Mouse (Mus musculus): ENCODE measurements at regions not wholly inside any gene's neighbourhood (a gene's known extent, or its start where the extent isn't known, plus 50 kb on each side); places are given as distances from the start of the nearest gene placed in this dataset.

GRCm38 (mm10) chr5:116897391-116897790, 218.5 kb downstream of the Suds3 start:
- no peak for DNase-seq

GRCm38 (mm10) chr5:116895036-116895783, 220.7 kb downstream of the Suds3 start:
- DNase-seq = peak; percentile 7

- DNase-seq = no peak
Observed at GRCm38 (mm10) chr5:116894575-116894974, 221.3 kb downstream of the Suds3 start.

DNA sequence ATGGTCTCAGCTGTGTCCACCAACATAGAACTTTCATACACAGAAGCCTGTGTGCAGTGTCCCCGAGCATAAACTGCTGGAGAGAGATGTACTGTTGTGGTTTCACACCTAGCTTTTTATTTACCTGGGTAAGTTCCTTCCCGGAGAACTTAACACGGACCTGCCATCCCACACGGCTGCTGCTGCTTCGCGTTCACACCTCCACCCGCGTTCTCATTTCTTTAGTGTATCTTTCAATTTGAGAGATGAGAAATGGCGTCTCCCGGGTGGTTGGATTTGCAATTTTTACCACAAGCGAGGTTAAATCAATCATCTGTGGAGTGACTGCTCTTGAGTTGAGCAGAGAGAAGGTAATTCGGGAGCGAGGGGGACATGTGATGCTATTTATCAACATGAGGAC, 223.0 kb downstream of the Suds3 start:
- DNase-seq = no peak

DNA sequence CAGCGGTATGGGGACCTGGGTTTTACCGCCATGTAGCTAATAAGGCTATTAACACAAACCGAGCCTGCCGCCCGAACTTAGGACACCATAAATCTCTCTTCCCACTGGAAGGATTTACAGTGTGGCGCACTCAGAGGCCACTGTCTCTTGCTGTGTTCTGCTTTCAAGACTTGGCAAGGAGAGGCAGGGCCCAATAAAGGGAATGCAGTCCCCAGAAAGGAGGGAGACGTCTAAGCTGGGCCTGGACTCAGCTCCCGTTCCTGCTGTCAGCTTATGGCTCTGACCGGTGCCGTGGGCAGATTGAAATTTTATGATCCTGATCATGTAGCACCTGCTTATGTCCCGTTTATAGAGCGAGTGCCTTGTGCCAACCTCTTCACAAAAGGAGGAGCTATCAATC, 226.7 kb downstream of the Suds3 start:
- no peak for DNase-seq

DNA sequence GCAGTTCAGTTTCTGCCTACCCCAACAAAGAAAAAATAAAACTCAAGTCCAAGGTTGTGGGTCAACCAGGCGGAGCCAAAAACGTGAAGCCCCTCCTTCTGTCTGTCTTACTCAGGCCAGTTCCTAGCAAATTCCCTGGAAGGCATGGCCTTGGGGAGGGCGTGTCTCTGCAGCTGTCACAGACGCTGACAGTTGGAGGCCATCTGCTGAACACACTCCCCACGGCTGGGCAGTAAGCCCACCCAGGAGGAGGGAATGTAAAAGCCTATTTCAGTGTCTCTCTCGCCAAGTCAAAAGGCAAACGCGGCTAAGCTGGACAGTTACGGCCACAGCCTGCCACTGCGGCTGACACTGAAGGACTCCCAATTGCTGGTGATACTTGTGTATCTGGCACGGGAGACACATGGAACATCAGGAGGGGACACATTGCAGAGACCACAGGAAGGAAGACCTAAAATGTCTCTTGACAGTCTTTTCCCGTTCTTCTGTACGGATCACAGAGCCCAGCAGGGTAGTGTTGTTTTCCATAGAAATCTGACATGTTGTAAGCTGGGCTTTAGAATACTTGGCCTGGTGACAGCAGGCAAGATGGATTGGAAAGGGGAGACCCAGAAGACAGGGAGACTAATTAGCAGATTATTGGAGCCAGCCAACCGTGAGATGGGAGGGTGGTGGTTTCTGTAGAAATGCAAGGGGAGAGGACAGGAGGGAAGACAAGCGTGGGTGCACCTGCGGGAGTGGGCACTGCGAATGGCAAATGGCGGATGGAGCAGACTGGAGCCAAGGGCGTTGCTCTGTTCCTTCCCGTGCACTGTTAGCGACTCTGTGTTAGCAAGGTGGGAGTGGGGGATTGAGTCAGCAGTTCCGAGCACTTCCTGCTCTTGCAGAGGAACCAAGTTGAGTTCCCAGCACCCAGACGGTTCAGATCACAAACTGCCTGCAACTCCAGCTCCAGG, 229.5 kb downstream of the Suds3 start:
- peak; percentile 53 for DNase-seq

DNA sequence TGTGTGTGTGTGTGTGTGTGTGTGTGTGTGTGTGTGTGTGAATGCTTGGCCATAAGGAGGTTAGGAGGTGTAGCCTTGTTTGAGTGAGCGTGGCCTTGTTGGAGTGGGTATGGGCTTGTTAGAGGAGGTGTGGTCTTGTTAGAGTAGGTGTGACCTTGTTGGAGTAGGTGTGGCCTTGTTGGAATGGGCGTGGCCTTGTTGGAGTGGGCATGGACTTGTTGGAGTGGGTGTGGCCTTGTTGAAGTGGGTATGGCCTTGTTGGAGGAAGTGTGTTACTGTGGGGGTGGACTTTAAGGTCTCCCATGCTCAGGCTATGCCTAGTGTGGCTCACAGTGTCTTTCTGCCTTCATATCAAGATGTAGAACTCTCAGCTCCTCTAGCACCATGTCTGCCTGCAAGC, 236.2 kb downstream of the Suds3 start:
- DNase-seq = no peak

GRCm38 (mm10) chr5:116874941-116875340, 241.0 kb downstream of the Suds3 start:
- no peak for DNase-seq

- DNase-seq = no peak
Observed at GRCm38 (mm10) chr5:116868115-116868514, 247.8 kb downstream of the Suds3 start.

DNA sequence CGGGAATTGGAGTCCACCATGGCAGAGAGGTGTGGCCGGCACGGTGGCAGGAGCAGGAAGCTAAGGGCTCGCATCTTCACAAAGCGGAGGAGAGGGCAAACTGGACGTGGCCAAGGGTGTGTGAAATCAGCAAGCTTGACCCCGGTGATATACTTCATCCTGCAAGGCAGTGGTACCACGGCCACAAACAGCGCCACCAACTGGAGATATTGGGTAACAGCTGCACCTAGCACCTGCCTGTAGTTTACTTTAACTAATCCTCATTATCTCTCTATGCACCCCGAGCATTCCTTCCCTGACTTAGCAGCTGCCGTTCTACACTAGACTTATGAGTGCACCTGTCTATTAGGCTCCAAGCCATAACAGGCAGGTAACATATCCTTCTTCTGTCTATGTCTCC, 251.6 kb downstream of the Suds3 start:
- DNase-seq = no peak

DNA sequence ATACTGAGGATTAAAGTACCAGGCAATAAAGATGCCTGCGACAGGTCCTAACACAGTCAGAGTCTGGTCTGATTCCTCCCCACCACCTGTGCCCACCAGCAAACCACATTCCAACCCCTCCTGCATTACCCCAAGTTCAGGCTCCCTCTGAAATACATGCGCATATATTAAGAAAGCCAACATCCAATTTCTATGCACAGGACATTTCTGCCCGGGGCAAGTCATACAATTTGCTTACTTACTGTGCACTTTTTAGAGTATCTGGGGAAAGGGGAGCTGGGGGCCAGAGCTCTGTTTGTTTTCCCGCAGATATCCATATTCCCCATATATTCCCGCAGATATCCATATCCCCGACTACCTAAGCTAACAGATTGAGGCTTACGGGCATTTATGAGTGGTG, 261.1 kb upstream of the Srrm4 start:
- DNase-seq = no peak

GRCm38 (mm10) chr5:116831874-116832273, 240.3 kb upstream of the Srrm4 start:
- DNase-seq = no peak

GRCm38 (mm10) chr5:116829771-116830170, 238.2 kb upstream of the Srrm4 start:
- DNase-seq = no peak

DNA sequence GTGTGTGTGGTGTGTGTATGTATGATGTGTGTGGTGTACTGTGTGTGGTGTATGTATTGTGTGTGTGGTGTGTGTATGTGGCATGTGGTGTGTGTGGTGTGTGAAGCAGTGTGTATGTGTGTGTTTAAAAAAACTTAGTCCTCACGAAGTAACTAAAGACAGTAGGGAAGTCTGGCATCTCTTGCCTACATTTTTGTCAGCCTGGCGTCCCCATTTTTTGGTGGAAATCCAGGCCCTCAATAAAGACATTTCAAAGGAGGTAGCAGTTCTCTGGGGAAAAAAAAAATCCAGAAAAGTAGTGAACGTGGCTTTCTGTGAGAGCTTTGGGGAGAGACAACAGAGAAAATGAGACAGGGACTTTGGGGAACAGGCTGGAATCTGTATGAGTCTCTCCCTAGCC, 231.6 kb upstream of the Srrm4 start:
- no peak for DNase-seq

- DNase-seq = peak; percentile 14
Observed at GRCm38 (mm10) chr5:116822141-116822540, 230.5 kb upstream of the Srrm4 start.

DNA sequence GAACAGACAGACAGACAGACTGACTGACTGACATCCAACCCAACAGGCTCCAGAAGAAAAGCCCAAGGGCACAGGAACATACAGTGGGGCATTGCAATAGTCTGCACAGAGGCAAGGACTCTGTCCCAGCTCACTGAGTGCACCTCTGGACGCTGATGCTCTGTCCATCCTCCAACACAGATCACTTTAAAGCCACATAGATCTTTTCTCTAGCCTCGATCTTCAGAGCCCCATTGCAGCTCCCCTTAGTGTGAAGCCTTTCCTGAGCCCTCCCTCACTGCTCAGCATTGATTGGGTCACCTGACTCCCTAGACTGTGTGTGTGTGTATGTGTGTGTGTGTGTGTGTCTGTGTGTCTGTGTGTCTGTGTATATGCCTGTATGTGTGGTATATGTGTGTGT, 218.2 kb upstream of the Srrm4 start:
- no peak for DNase-seq

- DNase-seq = no peak
Observed at GRCm38 (mm10) chr5:116809001-116809759, 217.6 kb upstream of the Srrm4 start.

DNA sequence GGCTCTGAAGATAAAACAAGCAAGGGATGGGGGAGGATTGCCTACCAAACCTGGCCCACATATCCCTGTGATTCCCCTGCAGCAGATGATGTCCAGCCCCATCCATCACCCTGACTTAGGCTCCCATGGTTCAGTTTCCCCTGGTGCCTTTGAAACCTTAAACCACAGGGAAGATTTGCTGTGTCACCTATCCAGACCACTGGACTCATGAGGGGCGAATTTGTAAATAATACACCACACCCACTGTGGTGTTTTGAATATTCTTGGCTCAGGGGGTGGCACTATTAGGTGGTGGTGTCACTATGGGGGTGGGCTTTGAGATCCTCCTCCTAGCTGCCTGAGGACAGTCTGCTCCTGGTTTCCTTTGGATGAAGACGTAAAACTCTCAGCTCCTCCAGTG, 205.8 kb upstream of the Srrm4 start:
- DNase-seq = no peak

DNA sequence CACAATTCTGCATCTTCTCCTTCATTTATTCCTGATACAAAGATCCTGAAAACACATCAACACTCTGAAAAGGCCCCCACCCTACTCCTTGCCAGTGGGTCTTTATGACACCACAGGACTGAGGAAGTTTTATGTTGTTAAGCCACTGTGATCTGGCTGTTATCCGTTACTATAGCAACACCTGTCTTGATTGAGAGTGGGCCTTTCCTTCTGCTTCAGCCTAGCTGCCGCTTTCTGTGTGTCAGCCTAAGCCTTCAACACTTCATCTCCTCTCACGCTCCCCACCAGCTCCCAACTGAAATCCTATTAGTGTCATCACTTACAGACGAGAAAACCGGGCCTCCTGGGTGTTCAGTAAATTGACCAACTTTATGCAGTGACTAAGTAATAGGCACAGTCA, 203.6 kb upstream of the Srrm4 start:
- DNase-seq = no peak

- no peak for DNase-seq
Observed at GRCm38 (mm10) chr5:116790419-116790818, 198.8 kb upstream of the Srrm4 start.

DNA sequence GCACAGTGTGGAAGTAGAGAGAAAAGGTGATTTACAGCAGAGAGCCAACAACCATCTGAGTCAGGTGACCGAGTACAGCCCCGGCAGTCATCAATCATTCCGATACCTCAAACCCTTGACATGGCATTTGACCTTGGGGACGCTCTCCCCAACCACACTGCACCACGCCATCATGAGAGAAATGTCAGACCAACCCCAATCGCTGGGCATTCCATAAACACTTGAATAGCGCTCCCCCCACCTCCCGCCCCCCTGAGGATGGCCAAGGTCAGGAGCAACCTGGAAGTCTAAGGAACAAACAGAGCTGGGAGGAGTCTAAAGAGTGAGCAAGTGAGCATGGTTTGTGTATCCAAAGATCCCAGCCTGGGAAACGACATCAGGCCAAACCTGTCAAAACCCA, 198.2 kb upstream of the Srrm4 start:
- no peak for DNase-seq

DNA sequence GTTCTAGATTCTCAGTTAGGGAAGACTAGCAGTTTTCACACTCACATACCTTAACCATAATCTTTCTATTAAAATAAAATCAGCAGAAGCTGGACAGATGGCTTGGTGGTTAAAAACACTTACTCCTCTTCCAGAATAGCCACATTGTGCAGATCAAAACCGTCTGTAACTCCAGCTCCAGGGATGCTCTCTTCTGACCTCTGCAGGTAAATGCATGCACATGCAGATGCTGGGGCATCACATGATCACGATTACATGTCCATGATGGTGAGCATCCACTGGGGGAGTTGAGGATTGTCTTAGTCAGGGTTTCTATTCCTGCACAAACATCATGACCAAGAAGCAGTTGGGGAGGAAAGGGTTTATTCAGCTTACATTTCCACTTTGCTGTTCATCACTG, 184.8 kb upstream of the Srrm4 start:
- no peak for DNase-seq

DNA sequence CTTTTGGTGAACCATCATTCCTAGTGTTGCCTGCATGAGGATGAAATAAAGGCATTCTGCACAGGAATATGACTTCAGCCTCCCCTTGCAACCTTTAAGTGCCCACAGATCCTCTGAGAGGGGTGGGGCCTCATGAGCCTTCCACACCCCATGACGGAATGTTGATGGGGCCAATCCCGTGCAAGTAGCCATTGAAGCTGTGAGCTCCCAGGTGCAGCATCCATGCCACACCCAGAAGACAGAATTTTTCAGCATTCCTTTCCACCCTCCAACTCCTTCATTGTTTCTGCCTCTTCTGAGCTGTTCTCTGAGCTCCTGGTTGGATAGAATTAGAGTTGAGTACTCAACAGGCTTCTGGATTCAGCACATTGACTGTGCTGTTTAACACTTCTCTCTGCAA, 174.6 kb upstream of the Srrm4 start:
- DNase-seq = no peak
